Mouse (Mus musculus) cerebellum, adult 2 months (tissue): ENCODE results near the gene Gm49384. TPM values are rescaled to one million over a fixed set of nuclear protein-coding genes. Genes with fewer than 3 reads are reported as not detected.
A peak's percentile ranks its signal among the peaks of the same experiment; 100 is the strongest.

Experiments
- DNase-seq, 2 experiments: peaks; one replicate each; pipeline ENCODE4 v3.0.0; 2021
- H3K27ac ChIP-seq: fragments of 200-500 bp; 2 replicates; pipeline ENCODE4 v1.5.1; 2012; ENCODE audit warnings: low read length, control low read depth, inconsistent platforms; ENCODE audit not compliant: insufficient read depth
- H3K27me3 ChIP-seq: fragments of 200-500 bp; 2 replicates; pipeline ENCODE4 v1.6.1; 2012; ENCODE audit warnings: inconsistent platforms, mild to moderate bottlenecking, low read length, moderate library complexity; ENCODE audit not compliant: control insufficient read depth, insufficient read depth
- H3K4me1 ChIP-seq: fragments of 200-500 bp; 2 replicates; pipeline ENCODE4 v1.6.1; 2011; ENCODE audit warnings: low read length; ENCODE audit not compliant: control insufficient read depth, insufficient read depth
- H3K4me3 ChIP-seq: fragments of 200-500 bp; replicated peaks from 2 replicates; pipeline ENCODE3; 2011; ENCODE audit warnings: mild to moderate bottlenecking, low read depth, low read length, control low read depth; ENCODE audit not compliant: insufficient read depth
- CTCF ChIP-seq: fragments of 200-500 bp; IDR thresholded peaks from 2 replicates; pipeline ENCODE4 v1.5.1; 2011; ENCODE audit warnings: low read depth, mild to moderate bottlenecking, control low read depth, low read length, moderate library complexity, borderline replicate concordance; ENCODE audit not compliant: insufficient read depth
- POLR2A ChIP-seq: fragments of 200-500 bp; IDR thresholded peaks from 2 replicates; pipeline ENCODE4 v1.6.1; 2011; ENCODE audit warnings: low read length, control low read depth, borderline replicate concordance; ENCODE audit not compliant: insufficient read depth
- WGBS: fragments of 180-500 bp; shearing (Covaris S2); methylation state at CpG from one replicate; pipeline ENCODE4 v1.1.7; 2018; 5-methylcytosine and 5-hydroxymethylcytosine counted together
- polyA plus RNA-seq: library from polyadenylated mRNA; depleted of rRNA; stranded (reverse); fragments of >200 nt; gene quantifications from 2 replicates; pipeline ENCODE4 v1.2.3, GENCODE M21; 2012

Gene Gm49384
- polyA plus RNA-seq, 1 experiment: 4.5 TPM

GRCm38 (mm10) chr12:69235782-69236181 is 31.7 kb upstream of the Gm49384 start:
- Histone ChIP-seq H3K27ac (no peak overlapping the region), H3K4me3 (no peak overlapping the region), H3K27me3 (no peaks in the 10 kb centered on the region), H3K4me1 (no peaks in the 10 kb centered on the region)
- no peak for DNase-seq
- TF ChIP-seq CTCF: no peak
- WGBS: 90% methylated on average over 6 of the region's 6 CpGs

DNA sequence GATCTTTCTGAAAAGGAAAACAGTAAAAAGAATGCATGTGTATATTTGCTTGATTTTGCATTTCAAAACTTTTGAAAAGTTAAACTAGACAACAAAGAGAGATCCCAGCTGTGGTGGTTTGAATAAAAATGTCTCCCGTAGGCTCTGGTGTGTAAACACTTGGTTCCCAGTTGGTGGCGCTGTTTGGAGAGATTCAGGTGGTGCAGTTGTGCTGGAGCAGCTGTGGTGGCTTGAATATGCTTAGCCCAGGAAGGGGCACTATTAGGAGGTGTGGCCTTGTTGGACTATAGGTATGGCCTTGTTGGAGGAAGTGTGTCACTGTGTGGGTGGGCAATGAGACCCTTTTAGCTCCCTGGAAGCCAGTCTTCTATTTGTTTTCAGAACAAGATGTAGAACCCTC is 25.2 kb upstream of the Gm49384 start:
- WGBS: 65% methylated on average over 2 of the region's 2 CpGs
- TF ChIP-seq CTCF (no peak), POLR2A (no peak)
- no peak overlapping the region for H3K4me3 ChIP-seq
- DNase-seq: no peak
- no peaks in the 10 kb centered on the region for H3K4me1 ChIP-seq
- no peaks in the 10 kb centered on the region for H3K27me3 ChIP-seq
- no peak overlapping the region for H3K27ac ChIP-seq

DNA sequence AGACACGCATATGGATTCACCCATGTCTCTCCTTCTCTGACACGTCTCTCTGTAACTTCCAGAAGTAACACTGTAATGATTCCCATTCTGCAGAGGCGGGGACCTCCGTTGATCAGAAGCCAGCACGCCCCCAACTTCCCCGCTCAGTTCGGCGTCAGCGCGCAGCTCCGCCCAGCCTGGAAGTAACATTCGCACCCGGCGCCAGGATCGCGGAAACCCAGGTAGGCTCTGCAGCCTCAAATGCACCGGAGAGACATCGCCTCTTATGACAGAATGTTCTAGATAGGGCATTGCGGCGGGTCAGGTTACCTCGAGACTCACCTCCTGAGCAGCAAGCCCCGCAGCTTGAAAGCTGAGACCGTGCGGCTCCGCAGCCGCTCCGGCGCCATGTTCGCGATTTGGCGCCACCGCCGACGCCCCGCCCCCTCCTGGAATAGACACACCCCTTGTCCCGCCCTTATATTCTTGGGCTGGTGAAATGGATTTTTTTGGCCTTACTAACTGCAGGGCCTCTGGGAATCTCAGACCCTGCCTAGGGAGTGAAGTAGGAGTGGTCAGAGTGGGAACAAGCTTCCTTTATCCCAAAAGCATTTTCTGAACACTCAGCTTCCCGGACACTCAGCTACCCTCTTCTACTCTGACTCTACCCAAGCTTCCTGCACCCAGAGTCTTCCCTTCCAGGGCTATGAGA is 23.9 kb upstream of the Gm49384 start, which contains the start of gene Pole2:
Gene Pole2 (minus strand): TSS at position 420 of the 691 bp plus-strand sequence.
- peak within 1 kb of the TSS; percentile 92 for H3K4me3 ChIP-seq
- WGBS: under 1% methylated on average over 37 of the region's 37 CpGs
- TF ChIP-seq POLR2A (peak; percentile 34; the same call in 1 of the 2 replicates), CTCF (no peak)
- no peak within 1 kb of the TSS for H3K27ac ChIP-seq
- peak; percentile 80 to 86 for DNase-seq
- H3K27me3 ChIP-seq: no peaks in the 10 kb centered on the region
- no peaks in the 10 kb centered on the region for H3K4me1 ChIP-seq

DNA sequence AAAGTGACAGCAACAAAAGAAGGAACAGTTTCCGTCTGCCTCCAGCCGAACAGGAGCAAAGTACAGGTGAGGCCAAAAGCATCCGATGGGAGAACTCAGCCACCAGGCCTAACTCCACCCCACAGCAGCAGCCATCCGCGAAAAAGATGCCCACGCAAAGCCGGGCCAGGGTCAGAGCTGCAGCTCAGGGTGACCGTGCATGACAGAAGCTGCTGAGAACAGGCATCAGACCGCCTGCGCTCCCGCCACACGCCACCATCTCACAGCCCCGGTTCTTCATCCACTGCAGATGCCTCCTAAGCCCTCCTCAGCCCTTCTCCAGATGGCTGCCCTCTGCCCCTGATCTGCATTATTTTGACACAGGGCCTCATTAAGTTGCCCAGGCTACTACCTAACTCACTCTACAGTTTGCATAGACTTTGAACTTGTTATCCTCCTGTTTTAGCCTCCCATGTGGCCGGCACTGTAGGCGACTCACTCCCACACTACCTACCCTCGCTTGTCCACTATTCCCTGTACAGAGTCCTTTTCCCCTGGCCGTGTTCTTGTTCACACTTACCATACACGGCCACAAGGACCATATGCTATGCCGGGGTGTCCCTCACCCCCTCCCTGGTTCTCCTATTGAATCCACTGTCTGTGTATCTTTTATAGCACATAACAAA is 16.7 kb upstream of the Gm49384 start:
- Histone ChIP-seq H3K4me3 (no peak overlapping the region), H3K27me3 (no peaks in the 10 kb centered on the region), H3K27ac (no peak overlapping the region), H3K4me1 (no peaks in the 10 kb centered on the region)
- TF ChIP-seq POLR2A (no peak), CTCF (no peak)
- DNase-seq: no peak
- WGBS: 87% methylated on average over 19 of the region's 19 CpGs

GRCm38 (mm10) chr12:69216587-69216986 is 12.5 kb upstream of the Gm49384 start:
- Histone ChIP-seq H3K4me3 (no peak overlapping the region), H3K4me1 (no peaks in the 10 kb centered on the region), H3K27me3 (no peaks in the 10 kb centered on the region), H3K27ac (no peak overlapping the region)
- 82% methylated on average over 7 of the region's 7 CpGs for WGBS
- no peak for DNase-seq
- TF ChIP-seq POLR2A: no peak
- no peak for TF ChIP-seq CTCF

- no peak for DNase-seq
- 68% methylated on average over 3 of the region's 3 CpGs for WGBS
- Histone ChIP-seq H3K27ac (no peak overlapping the region), H3K4me1 (no peaks in the 10 kb centered on the region), H3K27me3 (no peaks in the 10 kb centered on the region), H3K4me3 (no peak overlapping the region)
- TF ChIP-seq CTCF (no peak), POLR2A (no peak)
Measured at GRCm38 (mm10) chr12:69215000-69215785, 11.1 kb upstream of the Gm49384 start.

DNA sequence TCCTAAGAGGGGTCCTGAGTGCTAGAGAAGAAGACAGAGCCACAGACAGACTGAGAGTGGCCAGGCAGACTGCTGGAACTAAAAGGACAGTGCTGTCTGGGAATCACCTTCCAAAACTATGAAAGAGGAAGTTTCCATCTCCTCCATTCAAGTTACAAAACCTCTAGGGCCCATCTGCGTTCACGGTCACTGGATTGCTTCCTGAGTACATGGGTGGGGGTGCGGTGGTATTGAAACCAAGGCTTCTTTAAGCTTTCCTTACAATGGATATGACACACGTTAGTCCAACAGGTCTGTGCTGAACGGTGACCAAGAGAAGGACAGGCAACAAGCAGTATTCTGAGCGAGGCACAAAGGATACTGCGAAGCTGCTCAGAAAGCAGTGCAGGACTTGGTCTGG is 10.3 kb upstream of the Gm49384 start:
- Histone ChIP-seq H3K4me3 (no peak overlapping the region), H3K27me3 (no peaks in the 10 kb centered on the region), H3K27ac (no peak overlapping the region), H3K4me1 (no peaks in the 10 kb centered on the region)
- WGBS: 93% methylated on average over 7 of the region's 7 CpGs
- TF ChIP-seq POLR2A (no peak), CTCF (no peak)
- DNase-seq: no peak

GRCm38 (mm10) chr12:69213186-69213777 is 9.2 kb upstream of the Gm49384 start:
- H3K4me3 ChIP-seq: no peak overlapping the region
- DNase-seq: no peak
- no peak overlapping the region for H3K27ac ChIP-seq
- H3K4me1 ChIP-seq: no peaks in the 10 kb centered on the region
- no peaks in the 10 kb centered on the region for H3K27me3 ChIP-seq
- 95% methylated on average over 13 of the region's 13 CpGs for WGBS
- TF ChIP-seq POLR2A (no peak), CTCF (no peak)
